Mouse (Mus musculus): ENCODE results near the gene Rhebl1.

Gene Rhebl1

DNA sequence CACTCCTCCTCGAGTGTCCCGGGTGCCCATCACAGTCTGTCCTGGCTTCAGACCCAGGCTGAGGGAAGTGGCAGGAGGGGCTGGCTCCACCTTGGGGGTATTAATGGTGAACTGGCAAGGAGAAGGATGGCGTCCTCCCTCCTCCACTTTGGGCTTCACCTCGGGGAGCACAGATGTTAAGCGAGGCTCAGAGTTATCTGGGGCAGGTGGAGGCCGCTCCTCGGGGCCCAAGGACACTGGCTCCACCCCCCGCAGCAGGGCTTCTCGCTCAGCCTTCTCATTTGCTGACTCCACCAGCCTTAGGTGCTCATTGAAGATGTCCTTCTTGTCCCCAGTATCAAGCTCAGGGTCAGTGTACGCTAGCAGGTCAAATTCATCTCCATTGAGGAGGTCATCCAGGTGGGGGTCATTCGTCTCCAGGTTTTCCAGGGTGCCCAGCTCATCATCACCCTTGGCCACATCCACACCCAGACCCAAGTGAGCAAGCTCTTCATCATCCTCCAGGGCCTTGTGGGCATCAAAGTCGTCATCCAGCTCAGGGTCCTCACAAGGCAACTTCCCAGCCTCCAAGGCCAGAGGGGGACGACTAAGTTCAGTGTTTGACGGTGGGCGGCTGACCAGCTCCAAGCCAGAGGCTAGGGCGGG lies 44.3 kb downstream of the Rhebl1 start:
- DNase-seq (ENCODE audit: low read depth), result no peak

GRCm38 (mm10) chr15:98849165-98849564 lies 45.2 kb downstream of the Rhebl1 start:
- no peak for DNase-seq (ENCODE audit: low read depth)

DNA sequence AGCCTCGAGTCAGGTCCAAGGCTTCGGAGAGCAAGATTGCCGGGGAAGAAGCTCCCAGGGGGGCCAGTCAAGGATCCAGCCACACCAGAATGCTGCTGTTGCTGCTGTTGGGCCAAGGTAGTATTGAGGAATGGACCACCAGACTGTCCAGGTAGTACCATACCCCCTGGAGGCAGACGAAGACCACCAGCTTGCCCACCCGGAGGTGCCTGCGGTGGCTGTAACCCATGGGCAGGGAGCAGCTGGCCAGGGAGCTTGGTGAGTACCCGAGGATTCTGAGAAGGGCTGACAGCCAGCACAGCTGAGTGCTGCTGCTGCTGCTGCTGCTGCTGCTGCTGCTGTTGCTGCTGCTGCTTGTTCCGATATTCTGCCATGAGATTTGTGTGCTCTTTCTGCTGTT lies 48.2 kb downstream of the Rhebl1 start:
- no peak for DNase-seq (ENCODE audit: low read depth)

DNA sequence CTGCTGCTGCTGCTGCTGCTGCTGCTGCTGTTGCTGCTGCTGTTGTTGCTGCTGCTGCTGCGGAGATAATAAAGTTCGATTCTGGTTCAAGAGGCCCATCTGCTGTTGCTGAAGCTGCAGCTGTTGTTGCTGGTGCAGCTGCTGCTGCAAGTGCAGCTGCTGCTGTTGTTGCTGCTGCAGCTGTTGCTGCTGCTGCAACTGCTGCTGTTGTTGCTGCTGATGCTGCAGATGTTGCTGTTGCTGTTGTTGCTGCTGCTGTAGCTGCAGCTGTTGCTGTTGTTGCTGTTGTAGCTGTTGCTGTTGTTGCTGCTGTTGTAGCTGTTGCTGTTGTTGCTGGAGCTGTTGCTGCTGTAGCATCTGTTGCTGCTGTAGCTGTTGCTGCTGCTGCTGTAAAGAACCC lies 49.2 kb downstream of the Rhebl1 start:
- no peak for DNase-seq (ENCODE audit: low read depth)

DNA sequence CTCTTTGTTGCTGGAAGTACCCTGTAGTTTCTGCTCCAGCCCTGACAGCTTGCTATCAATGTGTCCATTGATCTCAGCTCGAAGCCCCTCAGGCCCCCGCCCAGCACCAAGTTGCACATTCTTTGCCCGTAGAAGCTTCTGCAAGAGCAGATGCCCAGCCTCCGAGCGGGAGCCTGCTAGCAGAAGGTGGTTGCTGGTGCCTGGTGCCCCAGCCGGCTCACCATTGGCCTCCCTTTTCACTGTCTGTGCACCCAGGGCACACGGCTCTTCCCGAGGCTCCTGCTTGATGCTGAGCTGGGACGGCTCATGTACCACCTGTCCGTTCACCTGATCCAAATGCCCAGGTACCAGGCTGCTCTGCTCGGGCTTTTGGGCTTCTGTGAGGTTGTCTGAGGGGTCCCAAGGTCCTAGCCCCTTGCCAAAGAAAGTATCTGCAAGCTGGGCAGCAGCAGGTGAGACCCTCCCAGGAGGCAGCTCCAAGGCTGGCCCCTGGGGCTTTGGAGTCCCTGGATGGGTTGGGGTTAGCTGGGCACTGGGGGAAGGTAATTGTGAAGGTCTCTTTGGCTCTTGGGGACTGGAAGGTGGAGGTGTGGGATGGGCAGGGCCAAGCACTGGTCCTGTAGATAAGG lies 50.6 kb downstream of the Rhebl1 start:
- no peak for DNase-seq (ENCODE audit: low read depth)

- no peak for DNase-seq (ENCODE audit: low read depth)
Observed at GRCm38 (mm10) chr15:98839671-98840585, 54.4 kb downstream of the Rhebl1 start.

GRCm38 (mm10) chr15:98839161-98839560 lies 55.2 kb downstream of the Rhebl1 start:
- no peak for DNase-seq (ENCODE audit: low read depth)

GRCm38 (mm10) chr15:98837743-98838103 lies 56.6 kb downstream of the Rhebl1 start:
- no peak for DNase-seq (ENCODE audit: low read depth)

- DNase-seq (ENCODE audit: low read depth), result no peak
Observed at GRCm38 (mm10) chr15:98837006-98837742, 57.2 kb downstream of the Rhebl1 start.

DNA sequence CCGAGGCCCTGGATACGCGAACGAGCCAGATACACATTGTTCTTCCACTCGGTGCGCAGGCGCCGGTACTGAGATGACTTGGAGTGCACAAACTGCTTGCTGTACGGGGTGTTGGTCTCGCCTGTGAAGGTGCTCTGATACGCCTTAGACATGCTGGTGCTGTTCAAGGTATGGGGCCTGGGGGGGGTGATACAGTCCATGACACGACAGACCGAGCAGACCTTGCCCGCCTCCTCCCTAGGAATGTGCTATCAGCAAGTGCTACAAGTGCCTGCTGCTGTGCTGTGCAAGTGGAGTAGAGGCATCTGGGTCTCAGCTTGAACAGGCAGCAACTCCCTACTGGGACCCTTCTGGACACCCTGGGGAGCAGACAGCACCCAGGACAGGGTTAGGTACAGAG lies 59.0 kb downstream of the Rhebl1 start:
- DNase-seq (ENCODE audit: low read depth), result no peak

DNA sequence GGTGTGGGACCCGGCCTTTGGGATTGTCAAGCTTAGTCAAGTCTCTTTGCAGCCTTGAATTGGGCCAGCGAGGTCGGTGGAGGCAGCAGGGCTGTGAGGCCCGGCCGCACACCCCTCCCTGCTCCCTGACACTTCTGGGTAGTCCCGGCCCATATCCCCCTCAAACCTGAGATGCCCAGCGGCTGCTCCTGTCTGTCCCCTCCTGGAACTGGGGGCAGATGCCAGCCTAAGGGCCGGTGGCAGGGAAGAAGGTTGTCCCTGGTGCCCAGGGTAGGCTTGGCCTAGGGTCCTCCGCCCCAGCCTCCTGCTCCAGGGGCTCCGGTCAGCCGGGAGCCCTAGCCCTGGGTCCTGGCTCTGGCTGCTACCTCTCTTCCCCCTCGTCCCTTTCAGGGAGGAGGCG lies 60.3 kb downstream of the Rhebl1 start:
- DNase-seq (ENCODE audit: low read depth), result no peak

GRCm38 (mm10) chr15:98833281-98833680 lies 61.1 kb downstream of the Rhebl1 start:
- no peak for DNase-seq (ENCODE audit: low read depth)

- DNase-seq (ENCODE audit: low read depth), result no peak
Observed at GRCm38 (mm10) chr15:98832161-98833058, 61.9 kb downstream of the Rhebl1 start.

- DNase-seq (ENCODE audit: low read depth), result no peak
Observed at GRCm38 (mm10) chr15:98831684-98832035, 62.7 kb downstream of the Rhebl1 start.

GRCm38 (mm10) chr15:98830736-98831683 lies 63.3 kb downstream of the Rhebl1 start, which contains the start of gene Prkag1:
Prkag1 (minus strand) TSS chr15:98831521.
- peak; percentile 93 for DNase-seq (ENCODE audit: low read depth)

Measured in fibroblast of lung, adult 2 months (primary cell).